Mouse (Mus musculus) urinary bladder, adult 2 months (tissue): ENCODE results near the gene Slfn1. TPM values are rescaled to one million over a fixed set of nuclear protein-coding genes. Genes with fewer than 3 reads are reported as not detected.

Experiments
- polyA plus RNA-seq: library from polyadenylated mRNA; depleted of rRNA; stranded (reverse); fragments of >200 nt; gene quantifications from 2 replicates; pipeline ENCODE4 v1.2.3, GENCODE M21; 2012; rRNA removed

Gene Slfn1
- polyA plus RNA-seq, 1 experiment = 1.1 TPM

Other genes with a start within 250 kb of the Slfn1 start
- gene Rffl, start 245.6 kb upstream of the Slfn1 start, polyA plus RNA-seq = 13.7 and 14.6 TPM in 2 replicates
- gene Rad51d, start 226.2 kb upstream of the Slfn1 start, polyA plus RNA-seq = 18.0 and 18.6 TPM in 2 replicates
- 0.04 and 0.06 TPM in 2 replicates for gene Fndc8, start 224.7 kb upstream of the Slfn1 start, polyA plus RNA-seq
- gene Nle1, start 208.4 kb upstream of the Slfn1 start, polyA plus RNA-seq = 26.2 and 33.7 TPM in 2 replicates
- gene Unc45b, start 206.3 kb upstream of the Slfn1 start, polyA plus RNA-seq = 4.4 and 6.7 TPM in 2 replicates
- 19.1 and 23.0 TPM in 2 replicates for gene Slfn5, start 165.5 kb upstream of the Slfn1 start, polyA plus RNA-seq
- gene Slfn9, start 125.0 kb upstream of the Slfn1 start, polyA plus RNA-seq = 2.2 TPM in 2 replicates
- gene Slfn8, start 96.0 kb upstream of the Slfn1 start, polyA plus RNA-seq = 3.0 and 3.8 TPM in 2 replicates
- gene Slfn2, start 51.7 kb upstream of the Slfn1 start, polyA plus RNA-seq = 13.5 and 13.8 TPM in 2 replicates
- gene Slfn4, start 58.3 kb downstream of the Slfn1 start, polyA plus RNA-seq = 1.0 and 1.1 TPM in 2 replicates
- gene Slfn3, start 74.5 kb downstream of the Slfn1 start, polyA plus RNA-seq = 1.5 and 2.0 TPM in 2 replicates
- gene Slfn14, start 169.9 kb downstream of the Slfn1 start, polyA plus RNA-seq = 0.01 TPM in 1 of 2 replicates, not detected in the other
- gene Ap2b1, start 182.2 kb downstream of the Slfn1 start, polyA plus RNA-seq = 37.1 and 46.7 TPM in 2 replicates
- gene Pex12, start 185.7 kb downstream of the Slfn1 start, polyA plus RNA-seq = 10.6 and 11.0 TPM in 2 replicates